Mouse (Mus musculus) embryo, embryonic 10 days (tissue): ENCODE measurements at regions not wholly inside any gene's neighbourhood (a gene's known extent, or its start where the extent isn't known, plus 50 kb on each side); places are given as distances from the start of the nearest gene placed in this dataset.
A peak's percentile ranks its signal among the peaks of the same experiment; 100 is the strongest.

ENCODE experiments used
- DNase-seq: peaks from one replicate; pipeline ENCODE4 v3.0.0-alpha.2; 2015; ENCODE audit warnings: low spot score

DNA sequence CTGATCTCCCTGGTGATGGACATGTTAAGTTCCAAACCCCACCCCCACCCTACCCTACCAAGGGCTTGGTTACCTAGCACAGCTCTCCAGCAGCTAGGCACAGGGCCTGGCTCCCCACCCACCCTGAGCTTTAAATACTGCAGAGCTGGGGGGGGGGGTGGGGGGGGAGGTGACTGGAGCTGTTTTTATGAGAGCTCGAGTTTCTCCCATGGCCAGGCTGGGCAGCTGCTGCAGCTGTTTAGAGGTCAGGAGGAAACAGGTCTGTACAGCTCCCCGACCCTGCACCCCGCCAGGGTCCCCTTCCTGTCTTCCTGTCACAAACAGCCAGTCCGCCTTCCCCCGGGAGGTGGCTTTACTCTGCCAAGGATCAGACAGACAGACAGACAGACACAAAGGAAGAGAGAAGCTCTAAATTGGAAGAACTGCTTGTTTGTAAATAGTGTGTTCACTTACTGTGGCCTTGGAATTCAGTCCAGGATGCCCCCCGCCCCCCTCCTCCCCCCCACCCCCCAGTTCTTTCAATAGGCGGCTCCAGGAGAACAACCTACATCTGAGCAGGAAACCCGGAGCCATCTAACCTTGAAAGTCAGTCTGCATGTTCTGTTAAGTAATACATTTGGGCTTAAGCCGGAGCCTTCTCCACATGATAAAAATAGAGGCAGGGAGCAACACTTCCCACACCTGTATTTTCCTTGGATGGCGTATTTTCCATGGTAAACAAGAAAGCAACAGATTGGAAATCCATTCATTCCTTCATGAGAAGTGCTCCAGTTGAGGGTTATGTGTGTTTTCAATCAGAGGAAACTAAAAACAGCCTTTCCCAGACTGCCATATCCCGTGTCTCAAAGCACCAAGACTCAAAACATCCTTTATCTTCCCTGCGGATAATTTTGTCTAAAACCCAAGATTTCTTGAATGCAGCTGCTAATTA lies 67.8 kb upstream of the Hes1 start:
- peak; percentile 67 for DNase-seq

DNA sequence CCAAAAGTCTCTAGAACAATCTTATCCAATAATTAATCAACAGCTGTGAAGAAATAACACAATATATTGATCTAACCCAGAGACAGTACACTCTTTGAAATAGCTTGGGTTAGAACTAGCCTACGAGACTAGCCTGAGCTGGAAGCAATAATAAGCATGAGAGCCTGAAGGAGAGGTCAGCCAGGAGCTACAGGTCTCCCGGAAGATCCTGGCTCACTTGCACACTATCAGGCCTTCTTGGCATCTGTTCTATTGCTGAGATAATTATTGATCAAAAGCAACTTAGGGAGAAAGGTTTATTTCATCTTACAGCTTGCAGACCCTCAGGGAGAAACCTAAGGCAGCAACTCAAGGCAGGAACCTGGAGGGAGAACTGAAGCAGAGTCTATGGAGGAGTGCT lies 64.0 kb upstream of the Hes1 start:
- no peak for DNase-seq

GRCm38 (mm10) chr16:30005124-30005523 lies 59.1 kb upstream of the Hes1 start:
- DNase-seq = no peak

- no peak for DNase-seq
These were observed 57.4 kb upstream of the Hes1 start for GRCm38 (mm10) chr16:30006826-30007225.

DNA sequence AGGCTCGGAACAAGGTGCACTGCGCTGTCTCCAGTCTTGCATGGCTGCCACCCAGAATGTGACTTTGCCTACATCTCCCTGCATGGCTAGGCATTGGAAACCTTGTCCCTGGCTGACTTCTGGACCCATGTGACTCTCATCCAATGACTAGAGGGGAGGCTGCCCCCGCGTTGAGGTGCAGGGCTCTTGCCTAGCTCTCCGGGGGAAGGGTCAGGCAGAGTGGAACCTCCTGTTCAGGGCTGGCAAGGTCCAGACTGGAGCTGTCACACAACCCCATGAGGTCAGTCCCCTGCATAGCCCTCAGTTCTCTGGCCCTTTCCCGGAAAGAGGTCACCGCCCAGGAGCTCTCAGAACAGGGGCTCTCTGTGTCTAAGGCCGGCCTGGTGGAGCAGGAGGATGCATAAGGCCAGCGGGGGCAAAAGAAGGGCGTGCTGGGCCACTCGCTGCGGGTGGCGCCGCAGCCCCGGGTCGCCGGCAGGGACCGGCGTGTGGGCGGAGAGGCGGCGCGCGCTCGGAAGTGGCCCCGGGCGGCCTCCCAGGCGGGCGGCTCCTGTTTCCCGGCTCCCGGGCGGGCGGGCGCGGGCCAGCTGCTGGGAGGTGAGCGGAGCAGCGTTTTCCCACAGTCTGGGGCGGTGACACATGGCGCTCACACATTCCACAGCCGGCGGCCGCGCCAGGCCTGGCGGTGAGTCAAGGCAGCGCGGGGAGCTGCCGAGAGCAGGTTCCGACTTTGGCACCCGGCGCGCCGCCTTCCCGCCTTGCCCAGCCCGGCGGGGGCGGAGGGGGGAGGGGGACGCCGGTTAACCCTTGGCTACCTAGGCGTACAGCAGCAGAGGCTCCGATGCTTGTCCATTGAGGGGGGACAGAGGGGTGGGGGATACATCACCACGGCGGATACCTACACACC lies 55.5 kb upstream of the Hes1 start:
- peak; percentile 92 for DNase-seq

- peak; percentile 29 for DNase-seq
These were observed 54.5 kb upstream of the Hes1 start for GRCm38 (mm10) chr16:30009521-30010186.

GRCm38 (mm10) chr16:30013123-30013522 lies 51.1 kb upstream of the Hes1 start:
- DNase-seq = no peak

GRCm38 (mm10) chr16:30013943-30014342 lies 50.2 kb upstream of the Hes1 start:
- DNase-seq = no peak
